Mouse (Mus musculus) G1E (cell line): ENCODE measurements around the gene Nuak1. TPM values are rescaled to one million over a fixed set of nuclear protein-coding genes. Genes with fewer than 3 reads are reported as not detected.

Experiments used
- ATAC-seq: 2 replicates; pipeline ENCODE4 v1.8.0; 2016; ENCODE audit warnings: mild to moderate bottlenecking; ENCODE audit not compliant: insufficient number of reproducible peaks, poor library complexity, low FRiP score, severe bottlenecking; ENCODE audit errors: extremely low read depth
- DNase-seq: peaks from one replicate; pipeline ENCODE4 v3.0.0; 2012; ENCODE audit warnings: low spot score
- H3K27me3 ChIP-seq: 2 replicates; pipeline ENCODE4 v1.6.1; 2012; ENCODE audit warnings: mild to moderate bottlenecking, low read length, inconsistent platforms; ENCODE audit not compliant: insufficient read depth
- H3K36me3 ChIP-seq: replicated peaks from 2 replicates; pipeline ENCODE3; 2012; ENCODE audit warnings: mild to moderate bottlenecking, inconsistent platforms
- H3K4me1 ChIP-seq: 2 replicates; pipeline ENCODE4 v1.6.1; 2012; ENCODE audit warnings: low read depth, low read length, inconsistent platforms, mixed read lengths; ENCODE audit not compliant: insufficient read depth
- H3K4me3 ChIP-seq: 2 replicates; pipeline ENCODE4 v1.5.1; 2012; ENCODE audit warnings: low read depth, mild to moderate bottlenecking, inconsistent platforms, low read length, moderate library complexity, mixed read lengths
- H3K9me3 ChIP-seq: replicated peaks from 2 replicates; pipeline ENCODE4 v1.6.1; 2012; ENCODE audit warnings: inconsistent platforms
- CTCF ChIP-seq: IDR thresholded peaks from 2 replicates; pipeline ENCODE4 v1.5.1; 2012; ENCODE audit warnings: low read depth, low read length, inconsistent platforms, mixed read lengths
- GATA1 ChIP-seq: IDR thresholded peaks from 2 replicates; pipeline ENCODE4 v1.6.1; 2012; ENCODE audit warnings: borderline replicate concordance, low read length, inconsistent platforms, mixed read lengths
- GATA2 ChIP-seq: IDR thresholded peaks from 2 replicates; pipeline ENCODE4 v1.6.1; 2012; ENCODE audit warnings: low read depth, low read length, inconsistent platforms, borderline replicate concordance
- POLR2AphosphoS5 ChIP-seq: IDR thresholded peaks from 2 replicates; pipeline ENCODE4 v1.6.1; 2012; ENCODE audit warnings: low read depth, low read length, inconsistent platforms; ENCODE audit not compliant: insufficient replicate concordance
- TAL1 ChIP-seq: conservative IDR thresholded peaks from 2 replicates; pipeline ENCODE4 v1.6.1; 2012; ENCODE audit warnings: low read depth, low read length, inconsistent platforms, mixed read lengths
- polyA plus RNA-seq: library from polyadenylated mRNA; stranded (reverse); fragments of >175 nt; gene quantifications from 2 replicates; pipeline ENCODE4 v1.2.3, GENCODE M21; 2012
- total RNA-seq, 2 experiments: library from RNA; stranded (forward) in 1 of 2; stranded (reverse) in 1 of 2; fragments of 200-1000 nt in 1 of 2; fragments of >200 nt in 1 of 2; fragmentation: Nextera tagmentation in 1 of 2; gene quantifications; 2 replicates each; pipeline ENCODE4 v1.2.3; 2014 to 2017

The Nuak1 gene
- total and polyA plus RNA-seq, 3 experiments = 0.11 TPM; not detected in 2

DNA sequence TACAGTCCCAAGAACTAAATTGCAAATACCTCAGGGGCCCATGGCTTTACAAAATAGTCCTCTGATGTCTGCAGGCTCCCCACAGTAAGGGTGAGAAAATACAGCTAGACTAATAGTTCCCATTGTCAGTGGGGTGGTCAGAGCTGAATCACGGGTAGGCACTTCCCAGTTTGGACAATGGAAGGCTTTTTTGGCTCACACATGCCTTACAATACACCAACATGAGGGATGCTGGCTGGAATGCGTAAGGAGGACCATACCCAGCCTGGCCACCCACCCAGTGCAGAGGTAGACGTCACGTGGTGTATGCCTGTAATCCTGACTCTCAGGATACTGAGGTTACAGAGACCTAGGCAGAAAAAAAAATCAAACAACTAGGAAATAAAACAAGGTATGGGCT is 39.2 kb downstream of the Nuak1 start:
- ATAC-seq (no peak), DNase-seq (no peak)
- Histone ChIP-seq H3K36me3 (no peaks in the 10 kb centered on the region), H3K4me3 (no peak overlapping the region), H3K9me3 (peaks cover 57% of the 10 kb centered on the region), H3K4me1 (no peaks in the 10 kb centered on the region), H3K27me3 (no peaks in the 10 kb centered on the region)
- TF ChIP-seq CTCF (no peak), GATA2 (no peak), TAL1 (no peak), GATA1 (no peak), POLR2AphosphoS5 (no peak)

DNA sequence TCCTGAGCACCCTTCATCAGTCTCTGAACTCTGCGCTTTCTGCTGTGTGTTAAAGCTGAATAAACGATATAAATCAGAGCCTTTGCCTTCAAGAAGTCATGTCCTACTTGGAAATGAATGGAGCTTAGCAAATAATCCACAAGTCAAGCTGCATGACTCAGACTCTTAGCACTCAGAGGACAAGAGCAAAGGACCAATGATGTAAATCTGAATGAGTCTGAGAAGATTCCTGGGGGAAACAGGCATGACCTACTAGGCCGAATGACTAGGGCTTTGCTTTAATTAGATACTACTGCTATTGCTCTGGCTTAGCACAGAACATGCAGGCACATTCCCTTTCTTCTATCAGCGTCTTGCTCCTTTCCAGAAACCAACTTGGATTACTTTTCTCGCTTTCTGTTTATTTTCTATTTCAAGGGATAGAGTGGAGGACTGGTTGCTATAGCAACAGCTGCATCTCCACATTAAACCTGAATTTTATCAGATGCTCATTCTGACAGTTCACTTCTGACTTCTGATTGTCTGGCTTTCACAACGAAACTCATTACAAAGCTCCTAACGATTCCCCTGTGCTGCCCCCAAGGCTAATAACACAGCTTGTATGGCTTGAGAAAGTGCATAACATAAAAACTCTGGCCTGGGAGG is 40.2 kb downstream of the Nuak1 start:
- H3K4me3 ChIP-seq = no peak overlapping the region
- H3K4me1 ChIP-seq = no peaks in the 10 kb centered on the region
- no peaks in the 10 kb centered on the region for H3K36me3 ChIP-seq
- ATAC-seq (no peak), DNase-seq (no peak)
- H3K27me3 ChIP-seq = no peaks in the 10 kb centered on the region
- peaks cover 60% of the 10 kb centered on the region for H3K9me3 ChIP-seq
- no peak for TF ChIP-seq GATA1
- TF ChIP-seq CTCF = no peak
- TF ChIP-seq POLR2AphosphoS5 = no peak
- no peak for TF ChIP-seq GATA2
- no peak for TF ChIP-seq TAL1

DNA sequence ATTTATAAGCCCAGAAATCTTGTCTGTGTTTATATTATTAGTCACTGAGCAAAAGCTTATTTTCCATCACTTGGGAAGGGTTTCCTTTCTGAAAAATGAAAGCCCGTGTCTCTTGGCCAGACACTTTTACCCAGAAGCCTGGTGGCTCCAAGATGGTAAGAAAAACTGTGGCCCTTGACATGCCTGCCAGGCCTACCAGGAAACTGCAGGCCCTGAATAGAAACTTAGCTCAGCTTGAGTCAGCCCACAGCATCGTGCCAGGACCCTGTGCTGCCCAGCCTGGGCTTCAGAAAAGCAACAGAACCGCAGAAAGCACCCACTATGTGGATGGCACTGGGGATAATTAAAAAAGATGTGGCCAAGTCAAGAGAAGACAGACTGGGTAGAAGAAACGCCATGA is 43.1 kb downstream of the Nuak1 start:
- ATAC-seq (no peak), DNase-seq (no peak)
- H3K27me3 ChIP-seq = no peaks in the 10 kb centered on the region
- no peaks in the 10 kb centered on the region for H3K4me1 ChIP-seq
- H3K36me3 ChIP-seq = no peaks in the 10 kb centered on the region
- TF ChIP-seq TAL1 = no peak
- no peak for TF ChIP-seq CTCF
- H3K9me3 ChIP-seq = peaks cover 67% of the 10 kb centered on the region
- no peak overlapping the region for H3K4me3 ChIP-seq

DNA sequence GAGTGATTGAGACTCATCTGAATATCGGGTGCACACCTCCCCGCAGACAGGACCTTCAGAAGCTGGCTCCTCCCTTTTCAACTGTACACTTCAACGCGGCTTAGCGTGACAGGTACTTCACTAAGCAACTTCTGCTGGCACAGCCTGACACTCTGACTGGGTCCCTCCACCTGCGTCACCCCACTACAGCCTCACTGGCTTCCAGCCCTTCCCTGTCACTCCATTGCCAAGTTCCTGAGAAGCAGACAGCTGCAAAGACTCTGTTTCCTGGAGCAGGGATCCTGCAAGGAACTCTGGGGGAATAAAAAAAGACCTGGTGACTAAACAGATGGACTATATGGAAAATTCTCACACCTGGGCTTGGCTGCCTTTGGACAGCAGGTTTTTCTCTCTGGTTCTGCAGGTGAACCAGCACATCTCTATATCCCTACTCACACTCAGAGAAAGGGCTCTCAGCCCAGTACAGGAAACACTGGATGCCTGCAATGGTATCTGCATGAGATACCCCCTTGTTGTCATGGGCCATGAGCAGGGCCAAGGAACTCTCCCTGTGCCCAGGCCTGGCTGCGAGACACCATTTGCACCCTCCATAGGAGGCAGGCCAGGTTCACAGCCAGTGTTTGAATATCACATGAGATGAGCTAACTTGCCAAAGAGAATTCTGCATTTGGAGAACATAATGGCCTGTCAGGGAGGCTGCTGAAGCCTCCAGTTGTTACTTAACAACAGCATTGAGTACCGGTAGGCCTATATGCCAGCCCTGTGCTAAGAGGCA is 44.3 kb downstream of the Nuak1 start:
- Histone ChIP-seq H3K4me1 (no peaks in the 10 kb centered on the region), H3K27me3 (no peaks in the 10 kb centered on the region), H3K9me3 (peaks cover 68% of the 10 kb centered on the region), H3K4me3 (no peak overlapping the region), H3K36me3 (no peaks in the 10 kb centered on the region)
- TF ChIP-seq GATA2 = no peak
- TF ChIP-seq TAL1 = no peak
- TF ChIP-seq POLR2AphosphoS5 = no peak
- TF ChIP-seq CTCF = no peak
- TF ChIP-seq GATA1 = no peak
- DNase-seq = no peak
- ATAC-seq = no peak

DNA sequence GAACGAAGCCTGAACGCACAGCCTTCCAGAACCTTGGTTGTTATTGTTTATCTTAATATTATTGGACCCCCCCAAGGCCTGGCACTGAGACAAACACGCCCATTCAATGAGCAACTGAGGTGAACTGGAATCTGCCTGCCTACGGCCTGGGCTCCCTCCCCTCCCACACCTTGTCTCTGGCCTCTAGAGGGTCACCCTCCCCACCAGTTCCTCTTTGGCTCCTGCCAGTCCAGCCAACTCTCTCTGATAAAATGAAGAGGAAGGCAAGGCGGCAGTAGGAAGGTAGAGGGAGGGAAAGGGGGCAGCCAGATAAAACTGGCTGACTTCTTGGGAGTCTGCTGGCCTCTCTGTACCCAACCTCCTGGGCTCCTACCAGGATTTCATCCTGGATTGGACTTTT is 45.1 kb downstream of the Nuak1 start:
- no peak overlapping the region for H3K4me3 ChIP-seq
- no peaks in the 10 kb centered on the region for H3K27me3 ChIP-seq
- H3K9me3 ChIP-seq = peaks cover 72% of the 10 kb centered on the region
- ATAC-seq (no peak), DNase-seq (no peak)
- no peaks in the 10 kb centered on the region for H3K36me3 ChIP-seq
- H3K4me1 ChIP-seq = no peaks in the 10 kb centered on the region
- TF ChIP-seq GATA2 (no peak), TAL1 (no peak), POLR2AphosphoS5 (no peak)

DNA sequence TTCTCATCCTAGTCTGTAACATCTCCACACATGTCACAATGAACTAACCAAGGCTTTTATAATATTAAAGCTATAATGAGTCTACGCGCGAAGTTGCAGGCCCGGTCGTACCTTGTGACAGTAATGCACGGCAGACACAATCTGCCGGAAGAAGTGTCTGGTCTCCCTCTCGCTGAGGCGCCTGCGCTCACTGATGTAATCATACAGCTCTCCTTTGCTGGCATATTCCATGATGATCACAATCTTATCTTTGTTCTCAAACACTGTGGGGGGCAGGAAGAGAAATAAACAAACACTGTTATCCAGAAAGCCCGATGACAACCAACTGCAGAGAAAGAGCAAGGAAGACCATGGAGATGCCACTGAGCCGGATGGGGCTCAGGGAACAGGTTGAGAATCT is 46.5 kb downstream of the Nuak1 start:
- Histone ChIP-seq H3K4me3 (no peak overlapping the region), H3K27me3 (no peaks in the 10 kb centered on the region), H3K9me3 (peaks cover 82% of the 10 kb centered on the region), H3K36me3 (no peaks in the 10 kb centered on the region), H3K4me1 (no peaks in the 10 kb centered on the region)
- ATAC-seq (no peak), DNase-seq (no peak)
- TF ChIP-seq GATA1 (no peak), CTCF (no peak), TAL1 (no peak), GATA2 (no peak), POLR2AphosphoS5 (no peak)

DNA sequence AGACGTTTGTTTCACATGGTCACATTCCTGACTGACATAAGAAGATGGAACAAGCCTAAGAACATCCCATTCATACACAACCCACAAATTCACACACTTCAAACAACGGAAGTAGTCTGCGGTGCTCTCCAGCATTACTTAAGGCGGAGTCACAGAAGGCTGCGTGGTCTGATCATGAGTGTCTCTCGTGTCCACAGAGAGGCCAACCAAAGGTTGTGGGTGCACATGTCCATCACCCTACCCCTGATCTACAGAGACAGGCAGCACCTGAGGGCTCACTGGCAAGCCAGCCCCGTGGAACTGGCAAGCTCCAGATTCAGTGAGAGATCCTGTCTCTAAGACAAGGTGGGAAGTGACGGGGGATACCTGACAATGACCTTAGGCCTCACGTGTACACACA is 47.0 kb downstream of the Nuak1 start:
- Histone ChIP-seq H3K9me3 (peaks cover 85% of the 10 kb centered on the region), H3K27me3 (no peaks in the 10 kb centered on the region), H3K4me3 (no peak overlapping the region), H3K36me3 (no peaks in the 10 kb centered on the region), H3K4me1 (no peaks in the 10 kb centered on the region)
- TF ChIP-seq GATA2 (no peak), CTCF (no peak), TAL1 (no peak), GATA1 (no peak), POLR2AphosphoS5 (no peak)
- ATAC-seq (no peak), DNase-seq (no peak)
